In genomic region chr5:74536180-74536947, GRCm38 (mm10) we compare ENCODE assay signal across 8 mouse cellular contexts. TPM values are rescaled to one million over a fixed set of nuclear protein-coding genes. Genes with fewer than 3 reads are reported as not detected.
DNase-seq lines count a peak whose midpoint lies in the region; ATAC-seq and TF ChIP-seq lines count a peak whose summit lies in the region.

No protein-coding gene starts in this region.

- DNase-seq in gastrocnemius, adult 2 months = peak; percentile 19
- no peak for DNase-seq in gastrocnemius, postnatal 14 days
- no peak for DNase-seq in forebrain, embryonic 11.5 days (ENCODE audit: low spot score)
- peak in 1 of 3 experiments; percentile 28 for DNase-seq in liver, embryonic 14.5 days (ENCODE audit: low read depth in 3 of 3, low spot score in 3 of 3)
- DNase-seq in left cerebral cortex, adult 8-10 months (ENCODE audit: low spot score in 2 of 2) = no peak
- DNase-seq in layer of hippocampus, adult 18-20 months (ENCODE audit: low spot score in 2 of 2) = no peak
- no peak for DNase-seq in ovary, postnatal 36 days (ENCODE audit: low spot score)

- peaks cover 48% of the 10 kb centered on the region for H3K79me3 ChIP-seq in C2C12 (ENCODE audit: low read depth)

- peak overlapping the region; percentile 95 for H3K9ac ChIP-seq in forebrain, embryonic 11.5 days (ENCODE audit: low read length)
- H3K9ac ChIP-seq in liver, embryonic 14.5 days (replicated peaks) = peak overlapping the region; percentile 86

- ATAC-seq in forebrain, embryonic 11.5 days (replicated peaks; ENCODE audit: low FRiP score) = no peak
- no peak for ATAC-seq in liver, embryonic 14.5 days (ENCODE audit: insufficient read depth)

- no peaks in the 10 kb centered on the region for H3K9me3 ChIP-seq in forebrain, embryonic 11.5 days (ENCODE audit: control insufficient read depth, low read length)
- no peaks in the 10 kb centered on the region for H3K9me3 ChIP-seq in liver, embryonic 14.5 days (ENCODE audit: control insufficient read depth, low read length)

- H3K4me1 ChIP-seq in forebrain, embryonic 11.5 days (replicated peaks; ENCODE audit: control insufficient read depth, insufficient read depth, low read length) = peaks cover 5% of the 10 kb centered on the region; the same call in 1 of the 2 replicates
- H3K4me1 ChIP-seq in liver, embryonic 14.5 days (replicated peaks; ENCODE audit: control insufficient read depth in 2 of 2, insufficient read depth in 2 of 2, low read length in 1 of 2) = peaks cover 11 to 14% of the 10 kb centered on the region in 2 experiments

- peaks cover 62% of the 10 kb centered on the region for H3K79me2 ChIP-seq in C2C12 (ENCODE audit: control insufficient read depth, insufficient read depth)

- peaks cover 26% of the 10 kb centered on the region for H3K36me3 ChIP-seq in C2C12 (ENCODE audit: control insufficient read depth, insufficient read depth)
- H3K36me3 ChIP-seq in forebrain, embryonic 11.5 days (ENCODE audit: control insufficient read depth, insufficient read depth, low read length) = no peaks in the 10 kb centered on the region; the same call in 1 of the 2 replicates
- H3K36me3 ChIP-seq in liver, embryonic 14.5 days (replicated peaks; ENCODE audit: control insufficient read depth, insufficient read depth, low read depth) = no peaks in the 10 kb centered on the region; the same call in none of the 2 replicates

- H3K4me2 ChIP-seq in forebrain, embryonic 11.5 days (ENCODE audit: low read depth, low read length, severe bottlenecking) = peak overlapping the region; percentile 54
- H3K4me2 ChIP-seq in liver, embryonic 14.5 days (ENCODE audit: low read depth) = peak overlapping the region; percentile 65

- peak overlapping the region; percentile 85 for H3K4me3 ChIP-seq in gastrocnemius, adult 2 months
- H3K4me3 ChIP-seq in C2C12 (ENCODE audit: insufficient read depth, poor library complexity, severe bottlenecking) = peak overlapping the region; percentile 75
- peak overlapping the region; percentile 93 for H3K4me3 ChIP-seq in forebrain, embryonic 11.5 days (ENCODE audit: low read depth, low read length)
- peak overlapping the region; percentile 75 to 88 for H3K4me3 ChIP-seq in liver, embryonic 14.5 days (ENCODE audit: insufficient read depth in 1 of 2, low read depth in 2 of 2, low read length in 2 of 2)

- peak overlapping the region; percentile 97 for H3K27ac ChIP-seq in gastrocnemius, adult 2 months
- no peak overlapping the region for H3K27ac ChIP-seq in forebrain, embryonic 11.5 days (ENCODE audit: low read depth, low read length)
- H3K27ac ChIP-seq in liver, embryonic 14.5 days = peak overlapping the region; percentile 72

- intact Hi-C loops in gastrocnemius, adult 2 months (cut with DNase I) = loop anchor here (10.0 kb wide), 1 partner anchor 222 kb away; no protein-coding TSS in a partner anchor
- intact Hi-C loops in gastrocnemius, postnatal 14 days (cut with DNase I; ENCODE audit: low total_unique reads) = no loop called here

- no peaks in the 10 kb centered on the region for H3K27me3 ChIP-seq in C2C12 (ENCODE audit: control insufficient read depth, insufficient read depth, insufficient read length)
- no peaks in the 10 kb centered on the region for H3K27me3 ChIP-seq in forebrain, embryonic 11.5 days (ENCODE audit: control insufficient read depth, insufficient read depth, low read length)
- no peaks in the 10 kb centered on the region for H3K27me3 ChIP-seq in liver, embryonic 14.5 days (ENCODE audit: control insufficient read depth, insufficient read depth, low read length)

- no peak for TF ChIP-seq EP300 in liver, embryonic 14.5 days (IDR thresholded peaks at IDR 0.05; ENCODE audit: low read depth)

- TF ChIP-seq CTCF in gastrocnemius, adult 2 months (IDR thresholded peaks at IDR 0.05) = no peak
- no peak for TF ChIP-seq CTCF in C2C12 (IDR thresholded peaks at IDR 0.05; ENCODE audit: control insufficient read depth, insufficient read depth, insufficient read length)
- TF ChIP-seq CTCF in liver, embryonic 14.5 days (IDR thresholded peaks at IDR 0.05; ENCODE audit: low read depth) = no peak

- peak overlapping the region; percentile 97 for H3ac ChIP-seq in C2C12 (ENCODE audit: control insufficient read depth, insufficient read length, low read depth)

- 53% methylated on average over 12 of the region's 12 CpGs for WGBS in forebrain, embryonic 11.5 days
- 34% methylated on average over 12 of the region's 12 CpGs for WGBS in liver, embryonic 14.5 days (ENCODE audit: insufficient replicate concordance)

TF ChIP-seq in C2C12, 6 proteins besides CTCF, POLR2A, EP300 and RAD21:
- TF ChIP-seq MAX (IDR thresholded peaks at IDR 0.05) (no peak), MYOG (IDR thresholded peaks at IDR 0.05; ENCODE audit: control insufficient read depth, extremely low read depth, insufficient read length) (no peak), MYOD1 (IDR thresholded peaks at IDR 0.05; ENCODE audit: control insufficient read depth, insufficient read length, low read depth) (no peak), USF1 (IDR thresholded peaks at IDR 0.05; ENCODE audit: low read depth) (no peak), FOSL1 (IDR thresholded peaks at IDR 0.05; ENCODE audit: insufficient read depth, low read length, poor library complexity, severe bottlenecking) (no peak), CEBPB (IDR thresholded peaks at IDR 0.05; ENCODE audit: low read depth) (no peak)

RNA-seq across cellular contexts. Expression of gene Fip1l1, which starts 1.1 kb away (rescaled TPM):
- total RNA-seq in gastrocnemius, adult 2 months (2021) = 10 to 100 TPM; 16.6 to 22.7 TPM
- total RNA-seq in gastrocnemius, postnatal 14 days (2021) = 10 to 100 TPM; 22.6 to 24.4 TPM
- 37.9 TPM for polyA plus RNA-seq in C2C12 (2012; fragmentation: generic; extraction: Trizol)
- 112 and 128 TPM in 2 replicates for polyA plus RNA-seq in forebrain, embryonic 11.5 days (2014; fragmentation: Nextera tagmentation; extraction: Ambion mirVana)
- polyA plus RNA-seq in liver, embryonic 14.5 days (2012; rRNA removed) = 16.3 and 22.5 TPM in 2 replicates
- polyA plus RNA-seq in liver, embryonic 14.5 days (2014; fragmentation: Nextera tagmentation; extraction: Ambion mirVana) = 19.9 and 24.8 TPM in 2 replicates
- total RNA-seq in left cerebral cortex, adult 8-10 months (2022) = 10 to 100 TPM; 60.7 to 70.3 (median 65.0) TPM
- total RNA-seq in layer of hippocampus, adult 18-20 months (2021) = 10 to 100 TPM; 66.7 to 69.1 TPM

RNA-seq across cellular contexts. Expression of gene Scfd2, which starts 4.8 kb away (rescaled TPM):
- 10 to 100 TPM; 10.3 to 11.7 TPM for total RNA-seq in gastrocnemius, adult 2 months (2021)
- 10 to 100 TPM; 10.2 to 11.3 TPM for total RNA-seq in gastrocnemius, postnatal 14 days (2021)
- 5.8 TPM for polyA plus RNA-seq in C2C12 (2012; fragmentation: generic; extraction: Trizol)
- polyA plus RNA-seq in forebrain, embryonic 11.5 days (2014; fragmentation: Nextera tagmentation; extraction: Ambion mirVana) = 13.3 and 15.3 TPM in 2 replicates
- 3.9 and 4.3 TPM in 2 replicates for polyA plus RNA-seq in liver, embryonic 14.5 days (2012; rRNA removed)
- 9.4 and 10.3 TPM in 2 replicates for polyA plus RNA-seq in liver, embryonic 14.5 days (2014; fragmentation: Nextera tagmentation; extraction: Ambion mirVana)
- total RNA-seq in left cerebral cortex, adult 8-10 months (2022) = 10 to 100 TPM; 24.3 to 29.5 (median 27.4) TPM
- 10 to 100 TPM; 24.7 to 25.2 TPM for total RNA-seq in layer of hippocampus, adult 18-20 months (2021)
